Mouse (Mus musculus) forebrain, embryonic 10.5 days (tissue): Measurements from ENCODE around the gene Elmo3. TPM values are rescaled to one million over a fixed set of nuclear protein-coding genes. Genes with fewer than 3 reads are reported as not detected.

Source experiments
- DNase-seq: peaks from one replicate; pipeline ENCODE4 v3.0.0-alpha.2; 2017; ENCODE audit warnings: low spot score; ENCODE audit errors: extremely low spot score
- H3K27ac ChIP-seq: fragments of 300-500 bp; sonication (generic); 2 replicates; pipeline ENCODE4 v1.5.1; 2016; ENCODE audit warnings: mild to moderate bottlenecking
- H3K27me3 ChIP-seq: fragments of 300-500 bp; sonication (generic); 2 replicates; pipeline ENCODE4 v1.6.1; 2016; ENCODE audit warnings: mild to moderate bottlenecking; ENCODE audit not compliant: poor library complexity, severe bottlenecking
- H3K36me3 ChIP-seq: fragments of 300-500 bp; sonication (generic); replicated peaks from 2 replicates; pipeline ENCODE4 v1.6.1; 2016; ENCODE audit warnings: mild to moderate bottlenecking, moderate library complexity
- H3K4me1 ChIP-seq: fragments of 300-500 bp; sonication (generic); 2 replicates; pipeline ENCODE4 v1.6.1; 2016
- H3K4me3 ChIP-seq: fragments of 300-500 bp; sonication (generic); 2 replicates; pipeline ENCODE4 v1.5.1; 2016; ENCODE audit warnings: mild to moderate bottlenecking, moderate library complexity
- H3K9me3 ChIP-seq: fragments of 300-500 bp; sonication (generic); 2 replicates; pipeline ENCODE4 v1.6.1; 2016; ENCODE audit warnings: mild to moderate bottlenecking, moderate library complexity
- WGBS: fragments of 180-500 bp; shearing (Covaris S2); methylation state at CpG from one replicate; pipeline ENCODE4 v1.1.7; 2016; 5-methylcytosine and 5-hydroxymethylcytosine counted together
- polyA plus RNA-seq: library from polyadenylated mRNA; unstranded; fragments of >200 nt; fragmentation: Nextera tagmentation; extraction: Ambion mirVana; gene quantifications from 2 replicates; pipeline ENCODE4 v1.2.1, GENCODE M21; 2016

Elmo3 gene
- polyA plus RNA-seq, result 1.8 and 1.9 TPM in 2 replicates

- DNase-seq, result peak; percentile 52
- 8% methylated on average over 30 of the region's 30 CpGs for WGBS
- Histone ChIP-seq H3K4me1 (peaks cover 23% of the 10 kb centered on the region), H3K36me3 (peaks cover 91% of the 10 kb centered on the region), H3K9me3 (no peaks in the 10 kb centered on the region), H3K27ac (peak within 1 kb of the TSS; percentile 75), H3K4me3 (peak within 1 kb of the TSS; percentile 43), H3K27me3 (no peaks in the 10 kb centered on the region)
Observed at GRCm38 (mm10) chr8:105305211-105306145, at the start of gene Elmo3. Elmo3 (plus strand) TSS chr8:105305601.

DNA sequence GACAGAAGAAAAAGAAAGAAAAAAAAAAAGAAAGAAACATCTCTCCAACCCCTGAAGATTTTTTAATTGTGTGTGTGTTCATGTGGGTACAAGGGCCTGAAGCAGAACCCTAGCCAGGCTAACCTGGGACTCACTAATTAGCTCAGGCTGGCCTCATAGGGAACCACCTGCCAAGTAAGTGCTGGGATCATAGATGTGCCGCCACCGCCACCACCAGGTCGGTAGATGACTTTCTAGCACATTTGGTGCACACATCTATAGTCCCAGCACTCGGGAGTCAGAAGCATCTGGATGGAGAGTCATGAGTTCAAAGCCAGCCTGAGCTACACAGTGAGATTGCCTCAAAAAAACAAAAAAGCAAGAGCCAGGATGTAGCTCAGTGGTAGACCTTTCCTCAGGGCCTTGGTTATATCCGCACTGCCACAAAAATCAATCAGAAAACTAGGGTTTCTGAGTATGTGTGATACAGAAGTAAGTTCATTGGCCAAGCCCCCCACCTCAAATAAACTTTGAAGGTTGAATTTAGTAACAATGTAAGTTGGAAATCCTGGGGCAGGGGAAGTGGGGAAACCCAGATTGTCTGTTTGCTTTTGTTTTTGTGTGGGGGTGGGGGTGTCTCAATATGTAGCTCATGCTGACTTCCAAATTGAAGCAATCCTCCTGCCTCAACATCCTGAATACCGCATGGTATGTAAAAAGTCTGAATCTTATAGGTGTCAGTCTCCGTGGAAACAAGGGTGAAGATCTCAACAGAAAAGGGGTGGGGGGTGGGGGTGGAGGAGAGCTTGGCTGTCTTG, 47.9 kb upstream of the Elmo3 start:
- WGBS, result 69% methylated on average over 7 of the region's 7 CpGs
- H3K9me3 ChIP-seq, result peaks cover 6% of the 10 kb centered on the region; the same call in 1 of the 2 replicates
- H3K4me3 ChIP-seq, result no peak overlapping the region
- no peak for DNase-seq
- peaks cover 9% of the 10 kb centered on the region for H3K36me3 ChIP-seq
- H3K27ac ChIP-seq, result no peak overlapping the region
- peaks cover 88% of the 10 kb centered on the region for H3K27me3 ChIP-seq
- peaks cover 37% of the 10 kb centered on the region for H3K4me1 ChIP-seq

DNA sequence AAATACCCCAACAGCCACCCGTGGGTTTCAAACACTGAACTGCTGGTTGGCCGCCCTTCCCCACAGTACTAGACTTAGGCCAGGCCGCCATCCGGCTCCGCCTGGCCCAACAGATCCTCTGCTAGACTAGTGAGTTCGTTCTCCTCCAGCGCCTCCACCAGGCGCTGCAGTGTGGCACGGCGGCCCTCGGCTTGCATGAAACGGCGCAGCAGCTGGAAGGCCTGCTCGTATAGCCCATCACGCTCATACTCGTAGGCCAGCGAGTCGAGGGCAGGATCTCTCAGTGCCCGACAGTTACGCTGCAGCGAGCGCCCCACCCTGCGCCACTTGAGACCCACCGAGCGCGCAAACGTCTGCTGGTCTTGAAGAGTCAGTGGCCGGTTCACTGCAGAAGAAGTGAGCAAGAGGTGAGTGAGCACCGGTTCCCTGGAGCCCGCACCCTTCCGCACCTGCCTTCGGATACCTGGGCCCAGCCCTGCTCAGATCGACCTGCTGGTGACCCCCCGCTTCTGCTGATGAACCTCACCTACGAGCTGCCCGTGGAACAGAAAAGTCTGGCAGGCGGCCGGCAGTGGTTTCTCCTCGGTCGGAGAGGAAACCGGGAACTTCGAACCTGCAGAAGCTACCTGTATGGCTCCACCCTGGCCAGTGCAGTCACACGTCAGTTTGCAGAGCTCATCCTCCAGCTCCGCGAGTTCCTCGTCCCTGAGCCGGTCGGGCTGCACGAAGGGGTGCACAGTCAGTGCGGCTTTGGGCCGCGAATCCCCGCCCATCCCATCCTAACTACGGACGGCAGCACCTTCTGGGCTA, 46.3 kb upstream of the Elmo3 start:
- Histone ChIP-seq H3K4me1 (peaks cover 34% of the 10 kb centered on the region), H3K36me3 (no peaks in the 10 kb centered on the region), H3K4me3 (peak overlapping the region; percentile 52), H3K27me3 (peaks cover 98% of the 10 kb centered on the region), H3K27ac (no peak overlapping the region), H3K9me3 (peaks cover 6% of the 10 kb centered on the region; the same call in 1 of the 2 replicates)
- peak; percentile 69 for DNase-seq
- WGBS, result 2% methylated on average over 55 of the region's 55 CpGs

DNA sequence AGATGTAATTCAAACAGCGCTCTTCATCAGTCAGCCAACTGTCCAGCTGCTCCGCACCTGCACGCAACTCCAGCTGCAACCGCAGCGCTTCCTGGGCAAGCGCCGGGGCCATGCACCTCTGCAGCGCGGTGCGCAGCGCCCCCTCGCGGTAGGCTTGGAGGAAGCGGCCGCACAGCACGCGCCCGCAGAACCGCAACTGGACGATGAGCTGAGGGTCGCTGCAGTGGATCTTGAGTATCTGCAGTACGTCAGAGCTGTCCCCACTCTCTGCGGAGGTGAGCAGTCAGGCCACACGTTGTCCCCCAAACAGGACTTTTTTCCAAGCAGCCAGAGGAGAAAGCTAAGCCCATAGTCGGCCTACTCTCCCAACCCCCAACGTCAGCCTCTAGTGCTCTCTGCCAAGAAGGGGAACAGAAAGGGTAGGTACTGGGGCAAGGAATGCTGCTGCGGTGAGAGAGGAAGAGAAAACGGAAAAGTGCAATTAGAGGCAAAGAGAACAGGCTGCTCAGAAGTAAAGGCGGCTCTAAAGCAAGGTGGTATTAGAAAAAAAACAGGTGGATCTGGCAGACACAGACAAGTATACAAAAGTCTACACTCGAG, 45.6 kb upstream of the Elmo3 start:
- Histone ChIP-seq H3K27me3 (peaks cover 100% of the 10 kb centered on the region), H3K4me1 (peaks cover 34% of the 10 kb centered on the region), H3K9me3 (peaks cover 6% of the 10 kb centered on the region; the same call in 1 of the 2 replicates), H3K4me3 (peak overlapping the region; percentile 52), H3K36me3 (no peaks in the 10 kb centered on the region), H3K27ac (no peak overlapping the region)
- WGBS, result 4% methylated on average over 30 of the region's 30 CpGs
- DNase-seq, result peak; percentile 83

GRCm38 (mm10) chr8:105260371-105261099, 44.9 kb upstream of the Elmo3 start:
- no peak for DNase-seq
- H3K27ac ChIP-seq, result no peak overlapping the region
- H3K36me3 ChIP-seq, result no peaks in the 10 kb centered on the region
- H3K9me3 ChIP-seq, result peaks cover 6% of the 10 kb centered on the region; the same call in 1 of the 2 replicates
- H3K4me1 ChIP-seq, result peaks cover 32% of the 10 kb centered on the region
- H3K27me3 ChIP-seq, result peaks cover 100% of the 10 kb centered on the region
- H3K4me3 ChIP-seq, result no peak overlapping the region
- 65% methylated on average over 7 of the region's 7 CpGs for WGBS

GRCm38 (mm10) chr8:105261326-105261980, 43.9 kb upstream of the Elmo3 start:
- no peaks in the 10 kb centered on the region for H3K36me3 ChIP-seq
- no peak overlapping the region for H3K4me3 ChIP-seq
- H3K9me3 ChIP-seq, result peaks cover 10% of the 10 kb centered on the region
- peaks cover 100% of the 10 kb centered on the region for H3K27me3 ChIP-seq
- WGBS, result 84% methylated on average over 12 of the region's 12 CpGs
- no peak overlapping the region for H3K27ac ChIP-seq
- peaks cover 32% of the 10 kb centered on the region for H3K4me1 ChIP-seq
- no peak for DNase-seq

- Histone ChIP-seq H3K36me3 (no peaks in the 10 kb centered on the region), H3K4me1 (peaks cover 41% of the 10 kb centered on the region), H3K27ac (no peak overlapping the region), H3K4me3 (peak overlapping the region; percentile 62; the same call in 1 of the 2 replicates), H3K9me3 (peaks cover 11% of the 10 kb centered on the region), H3K27me3 (peaks cover 100% of the 10 kb centered on the region)
- WGBS, result 38% methylated on average over 16 of the region's 16 CpGs
- DNase-seq, result no peak
Observed at GRCm38 (mm10) chr8:105263244-105263912, 42.0 kb upstream of the Elmo3 start.

- peak; percentile 69 for DNase-seq
- WGBS, result 1% methylated on average over 54 of the region's 54 CpGs
- peaks cover 41% of the 10 kb centered on the region for H3K4me1 ChIP-seq
- H3K36me3 ChIP-seq, result no peaks in the 10 kb centered on the region
- H3K9me3 ChIP-seq, result peaks cover 11% of the 10 kb centered on the region
- H3K4me3 ChIP-seq, result peak within 1 kb of the TSS; percentile 62
- H3K27ac ChIP-seq, result peak within 1 kb of the TSS; percentile 27; the same call in 1 of the 2 replicates
- peaks cover 100% of the 10 kb centered on the region for H3K27me3 ChIP-seq
Observed at GRCm38 (mm10) chr8:105264024-105264982, 41.1 kb upstream of the Elmo3 start, which contains the start of the genes Tradd and Fbxl8. Tradd (minus strand) TSS chr8:105264609. Fbxl8 (plus strand) TSS chr8:105264648.

DNA sequence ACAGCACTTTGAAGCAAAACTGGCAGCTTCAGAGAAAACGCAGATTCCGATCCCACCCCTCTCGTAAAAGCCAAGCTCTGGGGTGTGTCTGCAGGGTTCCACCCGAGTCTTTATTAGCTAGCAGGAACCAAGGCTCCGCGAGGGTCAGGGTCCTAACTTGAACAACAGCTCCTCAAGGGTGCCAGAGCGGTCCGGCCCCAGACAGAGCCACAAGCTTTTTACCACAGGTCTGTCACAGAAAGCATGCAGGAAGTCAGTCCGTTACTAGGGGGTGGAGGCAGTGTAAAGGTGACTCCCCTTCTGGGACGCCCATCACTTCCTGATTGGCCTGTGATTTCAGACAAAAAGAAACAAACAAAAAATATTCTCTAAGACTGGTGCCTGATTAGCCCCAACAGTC, 40.3 kb upstream of the Elmo3 start:
- Histone ChIP-seq H3K27ac (no peak overlapping the region), H3K9me3 (peaks cover 11% of the 10 kb centered on the region), H3K4me1 (peaks cover 43% of the 10 kb centered on the region), H3K27me3 (peaks cover 100% of the 10 kb centered on the region), H3K4me3 (peak overlapping the region; percentile 62), H3K36me3 (no peaks in the 10 kb centered on the region)
- no peak for DNase-seq
- WGBS, result 16% methylated on average over 10 of the region's 10 CpGs

DNA sequence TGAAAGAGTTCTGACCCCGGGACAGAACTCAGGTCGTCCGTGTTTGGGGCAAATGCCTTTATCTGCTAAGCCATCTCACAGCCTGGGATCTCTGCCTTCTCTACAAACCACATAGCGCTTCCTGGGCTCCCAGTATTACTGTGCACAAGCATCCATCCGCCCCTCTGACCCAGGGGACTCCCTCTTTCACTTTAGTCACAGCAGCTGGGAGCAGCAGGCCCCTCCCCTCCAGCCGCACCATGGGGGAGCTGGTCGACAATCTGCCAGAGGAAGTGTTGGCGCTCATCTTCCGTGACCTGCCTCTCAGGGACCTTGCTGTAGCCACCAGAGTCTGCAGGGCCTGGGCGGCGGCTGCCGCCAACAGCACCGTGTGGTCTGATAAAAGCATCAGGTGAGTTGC, 38.6 kb upstream of the Elmo3 start:
- H3K27ac ChIP-seq, result no peak overlapping the region
- H3K4me1 ChIP-seq, result peaks cover 58% of the 10 kb centered on the region
- no peak overlapping the region; the same call in 1 of the 2 replicates for H3K4me3 ChIP-seq
- 7% methylated on average over 13 of the region's 13 CpGs for WGBS
- H3K9me3 ChIP-seq, result peaks cover 7% of the 10 kb centered on the region
- H3K36me3 ChIP-seq, result no peaks in the 10 kb centered on the region
- DNase-seq, result no peak
- peaks cover 100% of the 10 kb centered on the region for H3K27me3 ChIP-seq
